Mouse (Mus musculus): Measurements from ENCODE around the gene Stum.

DNA sequence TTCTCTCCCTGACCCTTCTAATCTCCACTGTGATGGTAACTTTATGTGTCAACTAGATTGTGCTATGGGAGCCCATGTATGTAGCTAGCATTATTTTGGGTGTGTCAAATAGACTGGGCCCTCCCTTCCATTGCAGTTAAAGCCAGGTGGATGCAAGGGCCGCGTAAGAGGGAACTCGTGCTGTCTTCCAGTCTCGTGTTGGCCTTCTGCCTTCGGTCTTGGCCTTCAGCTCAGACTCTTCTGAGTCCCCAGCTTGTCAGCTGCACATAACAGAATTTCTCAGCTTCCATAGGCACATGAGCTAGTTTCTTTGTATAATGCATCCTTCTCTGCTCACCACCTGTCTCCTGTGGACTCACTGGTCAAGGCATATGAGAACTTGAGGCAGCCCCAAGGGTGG lies 17.3 kb upstream of the Stum start:
- no peak for TF ChIP-seq POLR2A (IDR thresholded peaks at IDR 0.05; ENCODE audit: borderline replicate concordance, extremely low read depth, insufficient read depth, insufficient read length, poor library complexity, severe bottlenecking)
- TF ChIP-seq CTCF (IDR thresholded peaks at IDR 0.05; ENCODE audit: borderline replicate concordance, extremely low read depth, insufficient read depth, insufficient read length): no peak

Measured in brain, embryonic 14.5 days (tissue).